ENCODE assay signal across 8 mouse cellular contexts in genomic region chr11:59732407-59733066, GRCm38 (mm10). TPM values are rescaled to one million over a fixed set of nuclear protein-coding genes. Genes with fewer than 3 reads are reported as not detected.
DNase-seq lines count a peak whose midpoint lies in the region; ATAC-seq and TF ChIP-seq lines count a peak whose summit lies in the region.

No protein-coding gene starts in this region.

- no peak for ATAC-seq in forebrain, embryonic 12.5 days (ENCODE audit: low FRiP score)
- no peak for ATAC-seq in forebrain, embryonic 13.5 days
- ATAC-seq in common myeloid progenitor, adult 5-6 weeks (replicated peaks; ENCODE audit: low read depth, poor library complexity, severe bottlenecking): 0 out of 2 replicates have a peak, but pooled peaks have one; percentile 29
- peak; percentile 55; the same call in 1 of the 2 replicates for ATAC-seq in heart, postnatal 0 days (ENCODE audit: insufficient read depth, low read depth)
- ATAC-seq in megakaryocyte, adult 5-6 weeks (ENCODE audit: poor library complexity, severe bottlenecking): peak; percentile 81

- DNase-seq in A20 (ENCODE audit: low read depth, low spot score): peak; percentile 20
- peak; percentile 37 for DNase-seq in heart, postnatal 0 days (ENCODE audit: low spot score)
- DNase-seq in layer of hippocampus, adult 18-20 months (ENCODE audit: low spot score in 2 of 2): peak; percentile 70 to 82
- no peak for DNase-seq in natural killer cell, adult 2 months (ENCODE audit: low spot score in 2 of 2)

- H3K9me3 ChIP-seq in forebrain, embryonic 12.5 days: no peaks in the 10 kb centered on the region
- no peaks in the 10 kb centered on the region for H3K9me3 ChIP-seq in forebrain, embryonic 13.5 days (replicated peaks)
- H3K9me3 ChIP-seq in heart, postnatal 0 days (replicated peaks; ENCODE audit: control insufficient read depth, low read length): no peaks in the 10 kb centered on the region

- no peak overlapping the region for H3K4me2 ChIP-seq in forebrain, embryonic 12.5 days
- no peak overlapping the region for H3K4me2 ChIP-seq in forebrain, embryonic 13.5 days
- no peak overlapping the region for H3K4me2 ChIP-seq in heart, postnatal 0 days (ENCODE audit: low read depth, low read length)

- no peak overlapping the region for H3K4me3 ChIP-seq in forebrain, embryonic 12.5 days (replicated peaks)
- H3K4me3 ChIP-seq in forebrain, embryonic 13.5 days: no peak overlapping the region
- H3K4me3 ChIP-seq in heart, postnatal 0 days (ENCODE audit: low read depth, low read length): no peak overlapping the region

- H3K9ac ChIP-seq in forebrain, embryonic 12.5 days: no peak overlapping the region
- no peak overlapping the region for H3K9ac ChIP-seq in forebrain, embryonic 13.5 days
- H3K9ac ChIP-seq in heart, postnatal 0 days (replicated peaks; ENCODE audit: low read depth, low read length): no peak overlapping the region

- 79% methylated on average over 1 of the region's 1 CpGs for WGBS in forebrain, embryonic 12.5 days
- WGBS in forebrain, embryonic 13.5 days: 81% methylated on average over 1 of the region's 1 CpGs
- WGBS in heart, postnatal 0 days: 69% methylated on average over 1 of the region's 1 CpGs

- peaks cover 62% of the 10 kb centered on the region for H3K36me3 ChIP-seq in forebrain, embryonic 12.5 days (replicated peaks)
- H3K36me3 ChIP-seq in forebrain, embryonic 13.5 days (ENCODE audit: poor library complexity, severe bottlenecking): peaks cover 84% of the 10 kb centered on the region
- H3K36me3 ChIP-seq in heart, postnatal 0 days (replicated peaks; ENCODE audit: control insufficient read depth, insufficient read depth, low read length): peaks cover 89% of the 10 kb centered on the region

- H3K27ac ChIP-seq in forebrain, embryonic 12.5 days: 0 out of 2 replicates have a peak overlapping the region, but pooled peaks have one; percentile 42
- no peak overlapping the region for H3K27ac ChIP-seq in forebrain, embryonic 13.5 days
- H3K27ac ChIP-seq in heart, postnatal 0 days (ENCODE audit: low read depth): peak overlapping the region; percentile 61

- peaks cover 5% of the 10 kb centered on the region; the same call in 1 of the 2 replicates for H3K4me1 ChIP-seq in forebrain, embryonic 12.5 days
- 0 out of 2 replicates have a peak, but pooled peaks cover 4% of the 10 kb centered on the region for H3K4me1 ChIP-seq in forebrain, embryonic 13.5 days
- no peaks in the 10 kb centered on the region for H3K4me1 ChIP-seq in heart, postnatal 0 days (ENCODE audit: control insufficient read depth, insufficient read depth)

- TF ChIP-seq CTCF in heart, postnatal 0 days (IDR thresholded peaks at IDR 0.05; ENCODE audit: low read depth): peak; percentile 25; the same call in 1 of the 2 replicates

- H3K27me3 ChIP-seq in forebrain, embryonic 12.5 days: no peaks in the 10 kb centered on the region
- H3K27me3 ChIP-seq in forebrain, embryonic 13.5 days: no peaks in the 10 kb centered on the region
- H3K27me3 ChIP-seq in heart, postnatal 0 days (ENCODE audit: control insufficient read depth, insufficient read depth, low read length): no peaks in the 10 kb centered on the region

- TF ChIP-seq EP300 in heart, postnatal 0 days (IDR thresholded peaks at IDR 0.05; ENCODE audit: low read depth): no peak

RNA-seq across cellular contexts. Expression of gene Pld6, which starts 54.9 kb away (rescaled TPM):
- 2.3 TPM in 2 replicates for polyA plus RNA-seq in forebrain, embryonic 12.5 days (2016; fragmentation: Nextera tagmentation; extraction: Ambion mirVana)
- 1.3 and 2.2 TPM in 2 replicates for polyA plus RNA-seq in forebrain, embryonic 13.5 days (2015; fragmentation: Nextera tagmentation; extraction: Ambion mirVana)
- total RNA-seq in common myeloid progenitor, adult 5-6 weeks (2017): 2.6 and 3.2 TPM in 2 replicates
- total RNA-seq in heart, postnatal 0 days (2014; rRNA removed; ENCODE audit: low replicate concordance): not detected in 2 replicates
- 3.3 and 3.4 TPM in 2 replicates for polyA plus RNA-seq in heart, postnatal 0 days (2015; fragmentation: Nextera tagmentation; extraction: Ambion mirVana)
- total RNA-seq in layer of hippocampus, adult 18-20 months (2021): under 1 TPM; 0.35 to 0.61 TPM
- total RNA-seq in megakaryocyte, adult 5-6 weeks (2015): not detected in 2 replicates
- not detected in 2 replicates for total RNA-seq in megakaryocyte, adult 5-6 weeks (2017)

Comparison
In these comparisons a context has a peak if more than half of its experiments do, and no peak if none do; other contexts are left out.
1. ATAC-seq: peak in common myeloid progenitor, adult 5-6 weeks (single experiment), heart, postnatal 0 days (single experiment) and megakaryocyte, adult 5-6 weeks (single experiment); none in forebrain, embryonic 12.5 days (single experiment) and forebrain, embryonic 13.5 days (single experiment).
2. DNase-seq: peak in A20 (single experiment), heart, postnatal 0 days (single experiment) and layer of hippocampus, adult 18-20 months (2 of 2); none in natural killer cell, adult 2 months (0 of 2).